Mouse (Mus musculus): Measurements from ENCODE around the gene Bahd1. TPM values are rescaled to one million over a fixed set of nuclear protein-coding genes. Genes with fewer than 3 reads are reported as not detected.

The Bahd1 gene
- polyA plus RNA-seq, 1 experiment from 2014 or later, result 1.7 TPM

DNA sequence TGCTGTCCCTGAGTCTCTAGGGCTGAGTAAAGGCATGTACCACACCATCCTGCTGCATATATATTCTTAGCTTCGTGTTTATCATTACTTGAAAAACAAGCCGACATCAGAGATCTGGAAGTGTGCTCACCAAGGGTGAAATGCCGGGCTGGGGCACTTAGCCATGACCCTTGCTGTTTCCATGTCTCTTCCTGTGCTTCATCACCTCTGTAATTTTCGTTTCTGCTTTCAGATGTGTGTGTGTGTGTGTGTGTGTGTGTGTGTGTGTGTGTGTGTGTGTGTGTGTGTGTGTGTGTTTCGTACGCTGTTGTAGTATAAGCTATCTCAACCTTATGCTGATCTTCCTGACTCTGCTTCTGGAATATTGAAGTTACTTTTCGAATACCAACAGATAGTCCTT lies 41.2 kb downstream of the Bahd1 start:
- Histone ChIP-seq H3K4me2 (no peak overlapping the region), H3K9me3 (ENCODE audit: control insufficient read depth, low read length) (no peaks in the 10 kb centered on the region), H3K27ac (ENCODE audit: low read depth, low read length) (no peak overlapping the region), H3K4me1 (replicated peaks; ENCODE audit: control insufficient read depth, insufficient read depth, low read length) (0 out of 2 replicates have a peak, but pooled peaks cover 3% of the 10 kb centered on the region), H3K4me3 (ENCODE audit: low read depth, low read length) (no peak overlapping the region), H3K36me3 (ENCODE audit: control insufficient read depth, insufficient read depth, low read length) (no peaks in the 10 kb centered on the region), H3K9ac (ENCODE audit: low read depth, low read length) (no peak overlapping the region), H3K27me3 (replicated peaks; ENCODE audit: control insufficient read depth, insufficient read depth, low read length) (no peaks in the 10 kb centered on the region)
- WGBS, result 71% methylated on average over 7 of the region's 7 CpGs
- DNase-seq (ENCODE audit: low spot score), result no peak
- ATAC-seq (replicated peaks; ENCODE audit: low FRiP score), result no peak

DNA sequence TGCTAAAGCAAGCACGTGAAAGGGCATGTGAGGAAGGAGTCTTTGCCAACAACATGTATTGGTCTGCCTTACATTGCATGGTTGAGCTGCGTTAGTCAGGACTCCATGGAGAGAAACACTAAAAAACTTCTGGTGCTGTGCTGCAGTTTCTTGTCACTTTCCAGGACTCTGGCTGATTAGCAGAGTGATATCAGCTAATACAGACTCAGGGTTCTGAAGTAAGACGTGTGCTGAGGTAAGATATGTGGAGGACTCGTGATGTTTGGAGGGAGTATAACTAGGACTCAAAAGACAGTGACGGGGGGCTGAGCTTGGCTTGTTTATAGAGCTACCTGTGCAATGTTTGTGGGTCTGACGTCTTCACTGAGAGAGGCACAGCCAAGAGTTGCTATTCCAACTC lies 43.1 kb downstream of the Bahd1 start:
- H3K27me3 ChIP-seq (replicated peaks; ENCODE audit: control insufficient read depth, insufficient read depth, low read length), result no peaks in the 10 kb centered on the region
- H3K9me3 ChIP-seq (ENCODE audit: control insufficient read depth, low read length), result no peaks in the 10 kb centered on the region
- DNase-seq (ENCODE audit: low spot score), result no peak
- H3K9ac ChIP-seq (ENCODE audit: low read depth, low read length), result no peak overlapping the region
- no peak overlapping the region for H3K4me2 ChIP-seq
- peak; percentile 69 for ATAC-seq (replicated peaks; ENCODE audit: low FRiP score)
- WGBS, result 67% methylated on average over 6 of the region's 6 CpGs
- H3K27ac ChIP-seq (ENCODE audit: low read depth, low read length), result no peak overlapping the region
- H3K36me3 ChIP-seq (ENCODE audit: control insufficient read depth, insufficient read depth, low read length), result no peaks in the 10 kb centered on the region
- no peak overlapping the region for H3K4me3 ChIP-seq (ENCODE audit: low read depth, low read length)
- H3K4me1 ChIP-seq (replicated peaks; ENCODE audit: control insufficient read depth, insufficient read depth, low read length), result no peaks in the 10 kb centered on the region; the same call in 1 of the 2 replicates

DNA sequence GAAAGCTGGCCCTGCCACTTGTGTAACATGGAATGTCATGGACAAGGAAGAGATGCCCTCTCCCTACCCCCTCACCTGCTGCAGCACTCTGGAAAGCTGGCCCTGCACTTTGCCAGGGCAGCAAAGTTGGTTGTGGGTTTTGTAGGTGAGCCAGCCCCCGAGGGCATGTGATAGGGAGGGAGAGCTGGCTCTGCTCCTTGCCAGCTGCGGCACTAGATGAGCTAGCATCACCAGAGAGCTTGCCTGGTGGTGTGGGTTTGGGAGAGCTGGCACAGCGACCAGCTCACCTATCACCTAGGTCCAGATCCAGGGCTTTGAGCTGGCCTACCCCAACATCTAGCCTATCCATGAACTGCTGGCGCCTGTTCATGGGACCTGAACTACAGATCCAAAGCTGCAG lies 48.6 kb downstream of the Bahd1 start:
- H3K4me1 ChIP-seq (replicated peaks; ENCODE audit: control insufficient read depth, insufficient read depth, low read length), result no peaks in the 10 kb centered on the region; the same call in 1 of the 2 replicates
- H3K9ac ChIP-seq (ENCODE audit: low read depth, low read length), result no peak overlapping the region
- DNase-seq (ENCODE audit: low spot score), result no peak
- no peaks in the 10 kb centered on the region for H3K9me3 ChIP-seq (ENCODE audit: control insufficient read depth, low read length)
- WGBS, result 80% methylated on average over 4 of the region's 4 CpGs
- H3K27ac ChIP-seq (ENCODE audit: low read depth, low read length), result no peak overlapping the region
- H3K27me3 ChIP-seq (replicated peaks; ENCODE audit: control insufficient read depth, insufficient read depth, low read length), result no peaks in the 10 kb centered on the region
- no peaks in the 10 kb centered on the region for H3K36me3 ChIP-seq (ENCODE audit: control insufficient read depth, insufficient read depth, low read length)
- H3K4me3 ChIP-seq (ENCODE audit: low read depth, low read length), result no peak overlapping the region
- no peak for ATAC-seq (replicated peaks; ENCODE audit: low FRiP score)
- no peak overlapping the region for H3K4me2 ChIP-seq

DNA sequence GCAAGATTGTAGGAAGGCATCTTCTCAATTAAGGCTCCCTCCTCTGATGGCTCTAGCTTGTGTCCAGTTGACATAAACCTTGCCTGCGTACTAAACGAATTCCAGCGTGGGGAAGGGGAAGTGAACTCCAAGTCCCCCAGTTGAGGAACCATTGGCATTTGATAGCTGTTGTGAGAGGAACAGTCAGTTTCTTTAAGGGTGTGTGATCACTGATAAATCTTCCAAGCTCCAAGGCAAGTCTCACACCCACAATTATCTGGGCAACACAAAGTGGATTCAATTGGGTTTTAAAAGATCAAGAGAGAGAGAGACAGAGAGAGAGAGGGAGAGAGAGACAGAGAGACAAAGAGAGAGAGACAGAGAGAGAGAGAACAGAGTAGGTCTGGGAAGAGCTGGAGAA lies 49.5 kb downstream of the Bahd1 start:
- H3K27ac ChIP-seq (ENCODE audit: low read depth, low read length), result no peak overlapping the region
- DNase-seq (ENCODE audit: low spot score), result no peak
- H3K4me2 ChIP-seq, result peak overlapping the region; percentile 5; the same call in 1 of the 2 replicates
- no peaks in the 10 kb centered on the region; the same call in 1 of the 2 replicates for H3K4me1 ChIP-seq (replicated peaks; ENCODE audit: control insufficient read depth, insufficient read depth, low read length)
- ATAC-seq (replicated peaks; ENCODE audit: low FRiP score), result peak; percentile 61
- H3K4me3 ChIP-seq (ENCODE audit: low read depth, low read length), result no peak overlapping the region
- H3K9me3 ChIP-seq (ENCODE audit: control insufficient read depth, low read length), result no peaks in the 10 kb centered on the region
- WGBS, result 29% methylated on average over 3 of the region's 3 CpGs
- no peak overlapping the region for H3K9ac ChIP-seq (ENCODE audit: low read depth, low read length)
- H3K27me3 ChIP-seq (replicated peaks; ENCODE audit: control insufficient read depth, insufficient read depth, low read length), result no peaks in the 10 kb centered on the region
- no peaks in the 10 kb centered on the region for H3K36me3 ChIP-seq (ENCODE audit: control insufficient read depth, insufficient read depth, low read length)

DNA sequence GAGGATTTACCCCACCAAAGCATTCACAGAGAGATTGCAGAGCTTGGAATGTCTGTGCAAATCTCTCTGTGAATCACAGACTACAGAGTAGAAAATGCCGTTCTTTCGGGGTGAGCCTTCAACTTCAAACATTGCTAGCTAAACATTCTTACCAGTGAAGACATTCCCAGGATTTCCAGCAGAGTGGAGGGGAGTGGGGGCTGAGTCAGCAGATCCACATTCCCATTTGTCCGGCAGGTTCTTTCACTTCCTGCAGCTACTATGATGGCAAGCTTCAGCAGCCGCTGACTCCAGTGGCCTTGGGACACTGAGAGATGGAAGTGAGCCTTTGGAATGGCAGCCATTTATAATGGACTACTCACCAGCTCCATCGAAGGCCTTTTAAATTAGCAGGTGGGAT lies 56.3 kb downstream of the Bahd1 start:
- no peak overlapping the region for H3K4me2 ChIP-seq
- ATAC-seq (replicated peaks; ENCODE audit: low FRiP score) (no peak), DNase-seq (ENCODE audit: low spot score) (no peak)
- H3K27me3 ChIP-seq (replicated peaks; ENCODE audit: control insufficient read depth, insufficient read depth, low read length), result no peaks in the 10 kb centered on the region
- WGBS, result 74% methylated on average over 5 of the region's 5 CpGs
- no peaks in the 10 kb centered on the region for H3K9me3 ChIP-seq (ENCODE audit: control insufficient read depth, low read length)
- H3K36me3 ChIP-seq (ENCODE audit: control insufficient read depth, insufficient read depth, low read length), result no peaks in the 10 kb centered on the region
- H3K9ac ChIP-seq (ENCODE audit: low read depth, low read length), result no peak overlapping the region
- no peak overlapping the region for H3K27ac ChIP-seq (ENCODE audit: low read depth, low read length)
- H3K4me3 ChIP-seq (ENCODE audit: low read depth, low read length), result no peak overlapping the region
- peaks cover 12% of the 10 kb centered on the region for H3K4me1 ChIP-seq (replicated peaks; ENCODE audit: control insufficient read depth, insufficient read depth, low read length)

DNA sequence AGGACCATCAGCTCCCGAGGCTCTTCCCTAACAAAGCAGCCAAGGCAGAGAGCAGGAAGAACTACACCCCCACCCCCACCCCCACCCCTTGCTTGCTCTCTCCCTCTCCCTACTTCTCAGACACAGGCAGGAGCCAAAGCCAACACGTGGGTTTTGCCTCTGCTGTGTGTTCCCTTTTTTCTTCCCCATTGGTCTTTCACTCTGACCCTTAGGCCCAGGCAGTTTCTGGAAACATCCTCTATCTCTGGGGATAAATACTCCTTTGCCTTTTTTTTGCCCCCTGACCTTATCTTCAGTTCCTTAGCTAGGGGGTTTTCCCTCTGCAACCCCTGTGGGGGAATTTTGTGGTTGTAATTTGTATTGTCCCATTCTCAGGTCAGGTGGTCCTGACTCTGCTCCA lies 59.5 kb downstream of the Bahd1 start:
- H3K4me1 ChIP-seq (replicated peaks; ENCODE audit: control insufficient read depth, insufficient read depth, low read length), result peaks cover 26% of the 10 kb centered on the region

DNA sequence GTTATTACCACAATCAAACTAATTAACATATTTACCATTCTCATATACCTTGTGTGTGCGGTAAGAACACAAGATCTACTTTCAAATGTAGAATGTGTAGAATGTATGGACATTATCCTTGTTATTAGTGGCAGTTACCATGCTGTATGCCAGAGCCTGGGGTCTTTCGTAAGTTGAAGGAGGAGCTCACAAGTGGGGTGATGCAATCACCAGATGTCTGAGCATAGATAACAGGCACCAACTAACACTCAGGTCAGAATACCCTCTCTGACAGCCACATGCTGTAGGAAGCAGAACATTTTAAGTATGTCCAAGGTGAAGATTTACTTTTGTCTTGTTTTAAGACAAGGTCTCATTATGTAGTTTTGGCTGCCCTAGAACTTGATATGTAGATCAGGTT lies 60.2 kb downstream of the Bahd1 start:
- Histone ChIP-seq H3K27ac (ENCODE audit: low read depth, low read length) (peak overlapping the region; percentile 49), H3K9me3 (ENCODE audit: control insufficient read depth, low read length) (no peaks in the 10 kb centered on the region), H3K4me2 (peak overlapping the region; percentile 16; the same call in 1 of the 2 replicates), H3K4me3 (ENCODE audit: low read depth, low read length) (no peak overlapping the region), H3K36me3 (ENCODE audit: control insufficient read depth, insufficient read depth, low read length) (no peaks in the 10 kb centered on the region), H3K4me1 (replicated peaks; ENCODE audit: control insufficient read depth, insufficient read depth, low read length) (peaks cover 26% of the 10 kb centered on the region), H3K27me3 (replicated peaks; ENCODE audit: control insufficient read depth, insufficient read depth, low read length) (no peaks in the 10 kb centered on the region), H3K9ac (ENCODE audit: low read depth, low read length) (no peak overlapping the region; the same call in 1 of the 2 replicates)
- WGBS, result 67% methylated on average over 2 of the region's 2 CpGs
- DNase-seq (ENCODE audit: low spot score), result no peak
- ATAC-seq (replicated peaks; ENCODE audit: low FRiP score), result 0 out of 2 replicates have a peak, but pooled peaks have one; percentile 46

More for the DNA sequence above, 59.5 kb downstream of the Bahd1 start:
- Histone ChIP-seq H3K9ac (ENCODE audit: low read depth, low read length) (peak overlapping the region; percentile 3; the same call in 1 of the 2 replicates), H3K4me3 (ENCODE audit: low read depth, low read length) (no peak overlapping the region), H3K4me2 (no peak overlapping the region), H3K27ac (ENCODE audit: low read depth, low read length) (no peak overlapping the region), H3K36me3 (ENCODE audit: control insufficient read depth, insufficient read depth, low read length) (no peaks in the 10 kb centered on the region), H3K9me3 (ENCODE audit: control insufficient read depth, low read length) (no peaks in the 10 kb centered on the region), H3K27me3 (replicated peaks; ENCODE audit: control insufficient read depth, insufficient read depth, low read length) (no peaks in the 10 kb centered on the region)
- WGBS, result 21% methylated on average over 2 of the region's 2 CpGs
- ATAC-seq (replicated peaks; ENCODE audit: low FRiP score), result no peak
- DNase-seq (ENCODE audit: low spot score), result no peak

DNA sequence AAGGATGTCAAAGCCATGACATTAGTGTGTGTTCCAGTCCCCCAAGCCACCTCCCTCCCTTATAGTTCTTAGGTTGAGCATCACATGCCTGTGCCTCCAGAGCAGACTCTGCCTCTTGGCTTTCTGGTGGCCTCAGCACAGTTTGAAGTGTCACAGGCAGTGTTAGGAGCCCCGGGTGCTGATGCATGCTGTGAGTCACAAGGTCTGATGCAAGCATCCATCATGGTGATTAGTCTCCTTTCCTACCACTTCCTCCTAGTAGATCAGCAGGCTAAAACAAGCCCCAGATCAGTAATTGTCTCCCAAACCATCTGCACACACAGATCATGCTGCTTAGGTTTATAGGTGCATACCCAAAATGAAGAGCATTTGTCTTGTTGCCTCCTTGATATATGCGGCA lies 61.4 kb downstream of the Bahd1 start:
- no peak overlapping the region for H3K4me3 ChIP-seq (ENCODE audit: low read depth, low read length)
- no peak overlapping the region for H3K9ac ChIP-seq (ENCODE audit: low read depth, low read length)
- WGBS, result 43% methylated on average over 2 of the region's 2 CpGs
- peak overlapping the region; percentile 22; the same call in 1 of the 2 replicates for H3K27ac ChIP-seq (ENCODE audit: low read depth, low read length)
- H3K4me1 ChIP-seq (replicated peaks; ENCODE audit: control insufficient read depth, insufficient read depth, low read length), result peaks cover 26% of the 10 kb centered on the region
- no peaks in the 10 kb centered on the region for H3K27me3 ChIP-seq (replicated peaks; ENCODE audit: control insufficient read depth, insufficient read depth, low read length)
- H3K36me3 ChIP-seq (ENCODE audit: control insufficient read depth, insufficient read depth, low read length), result no peaks in the 10 kb centered on the region
- H3K9me3 ChIP-seq (ENCODE audit: control insufficient read depth, low read length), result no peaks in the 10 kb centered on the region
- DNase-seq (ENCODE audit: low spot score) (no peak), ATAC-seq (replicated peaks; ENCODE audit: low FRiP score) (no peak)
- H3K4me2 ChIP-seq, result no peak overlapping the region

DNA sequence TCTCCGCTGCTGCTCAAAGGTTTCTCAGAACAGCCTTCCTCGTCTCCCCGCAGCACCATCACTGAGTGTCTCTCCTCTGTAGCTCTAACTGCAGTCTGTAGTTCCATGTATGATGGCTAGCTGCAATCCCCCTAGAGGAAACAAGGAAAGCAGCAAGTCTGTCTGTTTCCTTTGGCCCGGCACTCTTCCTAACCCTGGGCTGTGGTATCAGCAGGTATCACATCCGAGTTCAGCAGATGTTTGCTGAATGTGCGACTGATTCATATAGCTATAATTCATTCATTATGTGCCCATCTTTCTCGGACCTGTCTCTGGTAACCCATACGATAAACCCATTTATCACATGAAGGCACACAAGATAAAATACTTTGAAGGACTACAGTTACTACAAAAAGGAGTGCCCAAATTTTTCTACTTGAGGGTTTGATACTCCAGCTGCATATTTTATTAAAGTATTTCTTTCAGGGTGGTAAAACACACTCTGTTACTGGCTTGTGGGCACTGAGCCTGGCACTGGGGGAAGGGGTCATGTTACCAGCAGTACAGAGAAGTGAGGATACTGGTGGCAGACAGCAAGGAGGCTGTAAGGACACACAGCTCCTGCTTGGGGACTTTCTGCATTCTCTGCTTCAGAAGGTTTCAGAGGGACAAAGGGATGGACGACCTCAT lies 63.0 kb downstream of the Bahd1 start:
- 38% methylated on average over 9 of the region's 9 CpGs for WGBS
- no peak overlapping the region for H3K4me2 ChIP-seq
- DNase-seq (ENCODE audit: low spot score) (no peak), ATAC-seq (replicated peaks; ENCODE audit: low FRiP score) (peak; percentile 79)
- H3K9me3 ChIP-seq (ENCODE audit: control insufficient read depth, low read length), result no peaks in the 10 kb centered on the region
- no peaks in the 10 kb centered on the region for H3K27me3 ChIP-seq (replicated peaks; ENCODE audit: control insufficient read depth, insufficient read depth, low read length)
- H3K36me3 ChIP-seq (ENCODE audit: control insufficient read depth, insufficient read depth, low read length), result no peaks in the 10 kb centered on the region
- peak overlapping the region; percentile 60 for H3K27ac ChIP-seq (ENCODE audit: low read depth, low read length)
- H3K4me3 ChIP-seq (ENCODE audit: low read depth, low read length), result no peak overlapping the region
- peaks cover 26% of the 10 kb centered on the region for H3K4me1 ChIP-seq (replicated peaks; ENCODE audit: control insufficient read depth, insufficient read depth, low read length)
- no peak overlapping the region for H3K9ac ChIP-seq (ENCODE audit: low read depth, low read length)

Data from liver, embryonic 11.5 days (tissue).